Mouse (Mus musculus) embryonic facial prominence, embryonic 14.5 days (tissue): ENCODE data around the gene Klhdc2. TPM values are rescaled to one million over a fixed set of nuclear protein-coding genes. Genes with fewer than 3 reads are reported as not detected.
A peak's percentile ranks its signal among the peaks of the same experiment; 100 is the strongest.

Experiments used
- ATAC-seq: fragments of 200-750 bp; cut with Nextera tagmentation; 2 replicates; pipeline ENCODE4 v1.8.0; 2017; ENCODE audit warnings: low read depth, moderate number of reproducible peaks, moderate TSS enrichment
- DNase-seq: peaks from one replicate; pipeline ENCODE4 v3.0.0-alpha.2; 2015; ENCODE audit warnings: low spot score
- H3K27ac ChIP-seq: fragments of 300-500 bp; sonication (generic); replicated peaks from 2 replicates; pipeline ENCODE4 v1.5.1; 2014; ENCODE audit warnings: low read depth, mild to moderate bottlenecking, low read length, moderate library complexity
- H3K27me3 ChIP-seq: fragments of 300-500 bp; sonication (generic); replicated peaks from 2 replicates; pipeline ENCODE4 v1.6.1; 2014; ENCODE audit warnings: low read length; ENCODE audit not compliant: control insufficient read depth, insufficient read depth
- H3K36me3 ChIP-seq: fragments of 300-500 bp; sonication (generic); 2 replicates; pipeline ENCODE4 v1.6.1; 2014; ENCODE audit warnings: low read length, mixed read lengths; ENCODE audit not compliant: control insufficient read depth, insufficient read depth
- H3K4me1 ChIP-seq: fragments of 300-500 bp; sonication (generic); 2 replicates; pipeline ENCODE4 v1.6.1; 2014; ENCODE audit warnings: antibody characterized with exemption, low read length; ENCODE audit not compliant: control insufficient read depth, insufficient read depth
- H3K4me2 ChIP-seq: fragments of 300-500 bp; sonication (generic); 2 replicates; pipeline ENCODE4 v1.6.1; 2014; ENCODE audit warnings: low read depth, mild to moderate bottlenecking, low read length, moderate library complexity, mixed read lengths
- H3K4me3 ChIP-seq: fragments of 300-500 bp; sonication (generic); 2 replicates; pipeline ENCODE4 v1.5.1; 2014; ENCODE audit warnings: low read depth, mild to moderate bottlenecking, low read length
- H3K9ac ChIP-seq: fragments of 300-500 bp; sonication (generic); 2 replicates; pipeline ENCODE4 v1.6.1; 2014; ENCODE audit warnings: low read depth, mild to moderate bottlenecking, low read length, moderate library complexity, mixed read lengths
- H3K9me3 ChIP-seq: fragments of 300-500 bp; sonication (generic); 2 replicates; pipeline ENCODE4 v1.6.1; 2016; ENCODE audit warnings: low read length; ENCODE audit not compliant: control insufficient read depth
- WGBS: fragments of 180-500 bp; shearing (Covaris S2); extraction: QIAGEN DNeasy Blood & Tissue Kit; methylation state at CpG from one replicate; pipeline ENCODE4 v1.1.7; 2014; 5-methylcytosine and 5-hydroxymethylcytosine counted together
- polyA plus RNA-seq: library from polyadenylated mRNA; unstranded; fragments of >200 nt; fragmentation: Nextera tagmentation; extraction: Ambion mirVana; gene quantifications from 2 replicates; pipeline ENCODE4 v1.2.1, GENCODE M21; 2014

Gene Klhdc2
- polyA plus RNA-seq, 1 experiment from 2014 or later = 124 TPM

- no peaks in the 10 kb centered on the region for H3K4me1 ChIP-seq
- DNase-seq = no peak
- no peak for ATAC-seq
- no peak overlapping the region for H3K4me3 ChIP-seq
- no peak overlapping the region for H3K9ac ChIP-seq
- H3K36me3 ChIP-seq = no peaks in the 10 kb centered on the region
- H3K4me2 ChIP-seq = no peak overlapping the region
- no peak overlapping the region for H3K27ac ChIP-seq
- H3K27me3 ChIP-seq = no peaks in the 10 kb centered on the region
- no peaks in the 10 kb centered on the region for H3K9me3 ChIP-seq
- 74% methylated on average over 2 of the region's 2 CpGs for WGBS
These were observed 27.5 kb upstream of the Klhdc2 start for GRCm38 (mm10) chr12:69268956-69269355.

GRCm38 (mm10) chr12:69279931-69280469 is 16.5 kb upstream of the Klhdc2 start:
- no peak overlapping the region for H3K9ac ChIP-seq
- 17% methylated on average over 1 of the region's 1 CpGs for WGBS

DNA sequence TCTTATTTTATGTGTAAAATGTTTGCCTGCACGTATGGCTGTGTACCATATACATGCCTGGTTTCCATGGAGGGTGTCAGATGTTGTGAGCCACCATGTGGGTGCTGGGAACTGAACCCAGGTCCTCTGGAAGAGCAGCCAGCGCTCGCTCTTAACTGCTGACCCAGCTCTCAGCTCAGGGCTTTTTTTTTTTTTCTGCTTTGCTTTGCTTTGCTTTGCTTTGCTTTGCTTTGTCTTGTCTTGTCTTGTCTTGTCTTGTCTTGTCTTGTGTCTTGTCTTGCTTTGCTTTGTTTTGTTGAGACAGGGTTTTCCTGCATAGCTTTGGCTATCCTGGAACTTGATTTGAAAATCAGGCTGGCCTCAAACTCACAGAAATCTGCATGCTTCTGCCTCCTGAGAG is 15.6 kb upstream of the Klhdc2 start:
- no peak for DNase-seq
- WGBS = 90% methylated on average over 3 of the region's 3 CpGs
- ATAC-seq = no peak
- no peak overlapping the region for H3K4me3 ChIP-seq
- no peaks in the 10 kb centered on the region for H3K9me3 ChIP-seq
- H3K9ac ChIP-seq = no peak overlapping the region
- no peaks in the 10 kb centered on the region for H3K27me3 ChIP-seq
- no peak overlapping the region for H3K4me2 ChIP-seq
- no peak overlapping the region for H3K27ac ChIP-seq
- no peaks in the 10 kb centered on the region for H3K4me1 ChIP-seq
- no peaks in the 10 kb centered on the region for H3K36me3 ChIP-seq

More at GRCm38 (mm10) chr12:69279931-69280469, 16.5 kb upstream of the Klhdc2 start:
- H3K9me3 ChIP-seq = no peaks in the 10 kb centered on the region
- no peaks in the 10 kb centered on the region for H3K4me1 ChIP-seq
- no peak overlapping the region for H3K4me2 ChIP-seq
- ATAC-seq (no peak), DNase-seq (peak; percentile 11)
- H3K4me3 ChIP-seq = no peak overlapping the region
- no peak overlapping the region for H3K27ac ChIP-seq
- H3K27me3 ChIP-seq = no peaks in the 10 kb centered on the region
- H3K36me3 ChIP-seq = no peaks in the 10 kb centered on the region

DNA sequence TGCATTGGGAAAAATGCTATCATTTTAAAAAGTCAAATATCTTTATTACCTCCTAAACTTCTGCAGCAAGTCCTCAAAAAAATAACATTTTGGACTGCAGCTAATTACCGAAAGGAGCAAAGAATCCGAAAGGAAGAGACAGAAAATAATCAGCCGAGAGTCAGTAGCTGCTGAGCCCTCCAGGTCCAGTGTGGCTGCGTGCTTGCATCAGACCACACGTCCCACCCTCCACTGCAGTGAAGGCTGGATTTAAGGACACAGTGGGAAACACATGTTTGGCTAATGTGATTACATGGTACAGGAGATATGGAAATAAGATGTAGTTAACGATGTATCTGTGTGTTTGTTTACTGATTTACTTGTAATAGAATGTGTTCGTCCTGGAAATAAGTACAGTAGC is 13.3 kb upstream of the Klhdc2 start:
- DNase-seq (no peak), ATAC-seq (no peak)
- Histone ChIP-seq H3K4me2 (no peak overlapping the region), H3K27me3 (no peaks in the 10 kb centered on the region), H3K9me3 (no peaks in the 10 kb centered on the region), H3K36me3 (no peaks in the 10 kb centered on the region), H3K4me3 (no peak overlapping the region), H3K4me1 (no peaks in the 10 kb centered on the region), H3K9ac (no peak overlapping the region), H3K27ac (no peak overlapping the region)
- 75% methylated on average over 7 of the region's 7 CpGs for WGBS

GRCm38 (mm10) chr12:69287535-69287934 is 8.9 kb upstream of the Klhdc2 start:
- Histone ChIP-seq H3K36me3 (no peaks in the 10 kb centered on the region), H3K27me3 (no peaks in the 10 kb centered on the region), H3K27ac (no peak overlapping the region), H3K4me1 (no peaks in the 10 kb centered on the region), H3K9me3 (no peaks in the 10 kb centered on the region), H3K9ac (no peak overlapping the region), H3K4me2 (no peak overlapping the region), H3K4me3 (no peak overlapping the region)
- ATAC-seq = no peak
- DNase-seq = no peak
- WGBS = 87% methylated on average over 8 of the region's 8 CpGs

DNA sequence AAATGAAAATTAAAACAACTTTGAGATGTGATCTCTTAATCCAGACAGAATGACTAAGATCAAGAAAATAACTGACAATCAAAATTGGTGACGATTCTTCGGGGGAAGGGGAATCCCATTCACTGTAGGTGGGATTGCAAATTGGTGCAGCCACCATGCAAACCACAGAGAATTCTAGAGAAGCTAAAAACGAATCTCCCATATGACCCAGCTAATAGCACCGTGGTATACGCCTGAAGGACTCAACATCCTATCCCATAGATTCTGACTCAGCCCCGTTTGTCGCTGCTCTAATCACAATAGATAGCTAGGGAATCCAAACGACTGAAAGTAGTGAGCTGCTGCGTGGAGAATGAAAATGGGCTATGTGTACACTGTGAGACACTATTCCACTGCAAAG is 7.8 kb upstream of the Klhdc2 start:
- Histone ChIP-seq H3K36me3 (no peaks in the 10 kb centered on the region), H3K4me1 (no peaks in the 10 kb centered on the region), H3K9ac (no peak overlapping the region), H3K4me2 (no peak overlapping the region), H3K27ac (no peak overlapping the region), H3K27me3 (no peaks in the 10 kb centered on the region), H3K9me3 (no peaks in the 10 kb centered on the region), H3K4me3 (no peak overlapping the region)
- ATAC-seq = no peak
- DNase-seq = no peak
- WGBS = 79% methylated on average over 9 of the region's 9 CpGs

- no peaks in the 10 kb centered on the region for H3K36me3 ChIP-seq
- no peak overlapping the region for H3K4me3 ChIP-seq
- H3K4me1 ChIP-seq = peaks cover 7% of the 10 kb centered on the region
- no peak overlapping the region for H3K4me2 ChIP-seq
- DNase-seq (no peak), ATAC-seq (no peak)
- no peaks in the 10 kb centered on the region for H3K9me3 ChIP-seq
- no peaks in the 10 kb centered on the region for H3K27me3 ChIP-seq
- H3K9ac ChIP-seq = no peak overlapping the region
- 84% methylated on average over 6 of the region's 6 CpGs for WGBS
- no peak overlapping the region for H3K27ac ChIP-seq
These were observed 4.1 kb upstream of the Klhdc2 start for GRCm38 (mm10) chr12:69292401-69292800.

DNA sequence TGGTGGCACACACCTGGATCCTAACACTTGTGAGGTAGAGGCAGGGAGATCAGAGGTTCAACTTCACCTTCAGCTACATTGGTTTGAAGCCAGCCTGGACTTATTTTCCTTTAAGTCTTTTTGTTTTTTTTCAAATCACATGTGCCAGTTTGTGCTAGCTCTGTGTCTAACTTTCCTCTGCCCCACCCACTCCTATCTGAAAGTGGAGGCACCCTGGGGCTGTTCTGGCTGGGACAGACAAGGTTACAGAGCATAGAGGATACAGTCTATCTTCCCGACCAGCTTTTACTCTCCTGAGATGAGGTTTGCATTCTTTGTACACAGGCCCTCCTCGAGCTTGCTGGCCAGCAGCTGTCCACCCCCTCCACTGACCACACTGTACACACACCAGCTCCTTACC is 2.7 kb upstream of the Klhdc2 start:
- H3K4me3 ChIP-seq = no peak overlapping the region
- no peaks in the 10 kb centered on the region for H3K9me3 ChIP-seq
- DNase-seq (no peak), ATAC-seq (no peak)
- 41% methylated on average over 2 of the region's 2 CpGs for whole genome bisulfite sequencing
- H3K27ac ChIP-seq = no peak overlapping the region
- H3K4me2 ChIP-seq = no peak overlapping the region
- H3K27me3 ChIP-seq = no peaks in the 10 kb centered on the region
- H3K4me1 ChIP-seq = peaks cover 16% of the 10 kb centered on the region
- H3K36me3 ChIP-seq = peaks cover 5% of the 10 kb centered on the region; the same call in 1 of the 2 replicates
- H3K9ac ChIP-seq = no peak overlapping the region

DNA sequence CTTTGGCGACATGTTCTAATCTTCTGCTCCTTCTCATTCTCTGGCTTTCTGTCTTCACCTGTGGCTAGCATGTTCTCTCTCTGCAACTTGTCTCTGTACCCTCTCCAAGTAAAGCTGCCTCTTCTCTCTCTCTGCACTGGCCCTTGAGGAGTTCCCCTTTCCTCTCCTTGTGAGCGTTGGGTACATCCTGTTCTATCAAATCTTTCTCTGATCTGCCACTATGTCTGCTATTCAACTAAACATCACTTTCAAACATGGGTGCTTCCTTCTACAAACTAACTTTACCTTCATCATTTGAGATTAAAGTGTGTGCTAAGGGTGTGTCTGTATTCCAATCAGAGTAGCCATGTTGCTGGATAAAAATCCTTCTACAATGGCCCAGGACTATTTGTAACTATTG is 1.5 kb upstream of the Klhdc2 start:
- Histone ChIP-seq H3K9me3 (no peaks in the 10 kb centered on the region), H3K9ac (no peak overlapping the region), H3K4me3 (no peak overlapping the region), H3K4me2 (no peak overlapping the region), H3K36me3 (peaks cover 5% of the 10 kb centered on the region), H3K4me1 (peaks cover 20% of the 10 kb centered on the region), H3K27ac (no peak overlapping the region), H3K27me3 (no peaks in the 10 kb centered on the region)
- ATAC-seq = no peak
- 83% methylated on average over 2 of the region's 2 CpGs for WGBS
- no peak for DNase-seq
